Mouse (Mus musculus) olfactory bulb, adult 2 months (tissue): Measurements from ENCODE around the gene N4bp2l2.

Source experiments
- CTCF ChIP-seq: fragments of 200-500 bp; IDR thresholded peaks from 2 replicates; pipeline ENCODE4 v1.5.1; 2012; ENCODE audit warnings: low read depth, mild to moderate bottlenecking, low read length, moderate library complexity; ENCODE audit not compliant: insufficient read depth
- POLR2A ChIP-seq: fragments of 200-500 bp; IDR thresholded peaks from 2 replicates; pipeline ENCODE4 v1.6.1; 2012; ENCODE audit warnings: mild to moderate bottlenecking, low read depth, low read length, moderate library complexity; ENCODE audit not compliant: insufficient read depth

DNA sequence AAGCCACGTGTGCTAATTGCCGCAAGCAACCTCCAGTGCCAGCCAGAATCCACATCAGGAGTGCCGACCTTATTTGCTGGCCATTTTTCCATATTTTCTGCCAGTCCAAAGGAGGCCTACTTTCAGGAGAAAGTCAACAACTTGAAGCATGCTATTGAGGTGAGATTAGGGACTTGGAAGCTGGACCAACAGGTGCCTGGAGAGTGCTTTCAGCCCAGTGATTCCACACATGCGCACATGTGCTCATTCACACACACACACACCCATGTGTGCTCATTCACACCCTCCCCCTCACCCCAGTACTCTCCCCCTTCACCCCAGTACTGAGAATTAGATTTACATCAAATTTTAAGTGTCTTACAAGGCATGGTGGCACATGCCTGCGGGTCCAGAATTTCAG, 99.0 kb downstream of the N4bp2l2 start:
- TF ChIP-seq CTCF (no peak), POLR2A (no peak)
